Mouse (Mus musculus) intestine, embryonic 14.5 days (tissue): ENCODE data around the gene Zkscan17. TPM values are rescaled to one million over a fixed set of nuclear protein-coding genes. Genes with fewer than 3 reads are reported as not detected.
"Not testable (repeated sequence)": the region's sequence is repeated elsewhere in the genome, so short reads cannot be mapped to it uniquely, and the experiment has no call there.

Experiments used
- ATAC-seq: fragments of 200-750 bp; cut with Nextera tagmentation; replicated peaks from 2 replicates; pipeline ENCODE4 v1.8.0; 2017; ENCODE audit warnings: low read depth, moderate number of reproducible peaks, moderate TSS enrichment, moderate library complexity; ENCODE audit not compliant: low FRiP score, low TSS enrichment
- DNase-seq: peaks from one replicate; pipeline ENCODE4 v3.0.0-alpha.2; 2018; ENCODE audit warnings: low spot score
- H3K27ac ChIP-seq: fragments of 300-500 bp; sonication (generic); 2 replicates; pipeline ENCODE4 v1.5.1; 2014; ENCODE audit warnings: low read depth, mild to moderate bottlenecking, control low read depth
- H3K27me3 ChIP-seq: fragments of 300-500 bp; sonication (generic); replicated peaks from 2 replicates; pipeline ENCODE4 v1.6.1; 2014; ENCODE audit warnings: low read length, control low read depth; ENCODE audit not compliant: control insufficient read depth, insufficient read depth
- H3K36me3 ChIP-seq: fragments of 300-500 bp; sonication (generic); 2 replicates; pipeline ENCODE4 v1.6.1; 2014; ENCODE audit warnings: low read length, control low read depth; ENCODE audit not compliant: control insufficient read depth, insufficient read depth
- H3K4me1 ChIP-seq: fragments of 300-500 bp; sonication (generic); replicated peaks from 2 replicates; pipeline ENCODE4 v1.6.1; 2014; ENCODE audit warnings: low read length, control low read depth, mixed read lengths; ENCODE audit not compliant: control insufficient read depth, insufficient read depth
- H3K4me2 ChIP-seq: fragments of 300-500 bp; sonication (generic); 2 replicates; pipeline ENCODE4 v1.6.1; 2014; ENCODE audit warnings: low read length
- H3K4me3 ChIP-seq: fragments of 300-500 bp; sonication (generic); 2 replicates; pipeline ENCODE4 v1.5.1; 2014; ENCODE audit warnings: low read depth, low read length, control low read depth, mixed read lengths
- H3K9ac ChIP-seq: fragments of 300-500 bp; sonication (generic); 2 replicates; pipeline ENCODE4 v1.6.1; 2014; ENCODE audit warnings: mild to moderate bottlenecking, low read length
- H3K9me3 ChIP-seq: fragments of 300-500 bp; sonication (generic); 2 replicates; pipeline ENCODE4 v1.6.1; 2016; ENCODE audit warnings: low read length, control low read depth; ENCODE audit not compliant: control insufficient read depth
- WGBS: fragments of 180-500 bp; shearing (Covaris S2); extraction: QIAGEN DNeasy Blood & Tissue Kit; methylation state at CpG from one replicate; pipeline ENCODE4 v1.1.7; 2014; 5-methylcytosine and 5-hydroxymethylcytosine counted together
- polyA plus RNA-seq: library from polyadenylated mRNA; unstranded; fragments of >200 nt; fragmentation: Nextera tagmentation; extraction: Ambion mirVana; gene quantifications from 2 replicates; pipeline ENCODE4 v1.2.1, GENCODE M21; 2014

Zkscan17 gene
- polyA plus RNA-seq, result 21.0 and 21.9 TPM in 2 replicates

DNA sequence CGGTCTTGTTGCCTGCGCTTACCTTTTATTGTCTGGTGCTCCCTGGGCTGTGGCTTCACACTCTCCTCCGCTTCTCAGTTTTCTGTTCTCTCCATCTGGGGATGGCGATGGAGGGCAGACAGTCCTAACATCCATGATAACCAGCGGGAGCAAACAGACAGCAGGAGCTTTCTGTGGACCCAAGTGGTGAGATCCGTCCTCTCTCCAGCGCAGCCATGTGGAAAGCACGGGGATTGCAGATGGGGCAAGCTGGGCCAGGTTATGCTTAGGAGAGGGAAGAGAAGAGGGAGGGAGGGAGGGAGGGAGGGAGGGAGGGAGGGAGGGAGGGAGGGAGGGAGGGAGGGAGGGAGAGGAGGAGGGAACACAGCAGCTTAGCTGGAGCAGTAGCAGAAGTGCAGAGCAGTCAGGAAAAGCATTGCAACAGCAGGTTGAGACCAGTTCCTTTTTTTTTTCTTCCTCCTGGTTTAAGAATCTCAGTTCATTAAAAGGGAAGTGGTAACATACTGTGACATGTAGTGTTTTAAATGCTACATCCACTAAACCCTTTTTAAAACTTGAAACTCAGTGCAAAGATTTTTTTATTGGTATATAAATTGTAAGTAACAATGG lies at the start of gene Zkscan17:
Zkscan17 (minus strand) TSS at position 280 of the 609 bp plus-strand sequence.
- no peak within 1 kb of the TSS for H3K4me2 ChIP-seq
- H3K36me3 ChIP-seq, result no peaks in the 10 kb centered on the region
- H3K9me3 ChIP-seq, result no peaks in the 10 kb centered on the region
- no peak within 1 kb of the TSS for H3K27ac ChIP-seq
- H3K4me1 ChIP-seq, result no peaks in the 10 kb centered on the region
- no peak for ATAC-seq
- H3K4me3 ChIP-seq, result no peak within 1 kb of the TSS
- no peak for DNase-seq
- H3K9ac ChIP-seq, result no peak within 1 kb of the TSS
- 49% methylated on average over 8 of the region's 8 CpGs for WGBS
- H3K27me3 ChIP-seq, result no peaks in the 10 kb centered on the region

DNA sequence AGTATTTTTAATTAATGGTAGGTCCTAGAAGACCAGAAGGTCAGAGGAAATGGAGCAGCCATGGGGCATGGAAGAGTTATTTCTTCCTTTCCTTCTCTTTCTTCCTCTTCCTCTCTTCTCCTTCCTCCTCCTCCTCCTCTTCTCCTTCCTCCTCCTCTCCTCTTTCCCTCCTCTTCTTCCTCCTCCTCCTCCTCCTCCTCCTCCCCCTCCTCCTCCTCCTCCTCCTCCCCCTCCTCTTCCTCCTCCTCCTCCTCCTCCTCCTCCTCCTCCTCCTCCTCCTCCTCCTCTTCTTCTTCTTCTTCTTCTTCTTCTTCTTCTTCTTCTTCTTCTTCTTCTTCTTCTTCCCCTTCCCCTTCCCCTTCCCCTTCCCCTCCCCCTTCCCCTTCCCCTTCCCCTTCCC lies 49.6 kb upstream of the Zkscan17 start, which contains the start of gene Olfr222:
Olfr222 (minus strand) TSS at position 101 of the 400 bp plus-strand sequence.
- not testable (repeated sequence) for H3K4me3 ChIP-seq, H3K4me1 ChIP-seq, ATAC-seq, H3K27me3 ChIP-seq, H3K27ac ChIP-seq, H3K4me2 ChIP-seq, H3K9ac ChIP-seq, H3K36me3 ChIP-seq, H3K9me3 ChIP-seq, DNase-seq

DNA sequence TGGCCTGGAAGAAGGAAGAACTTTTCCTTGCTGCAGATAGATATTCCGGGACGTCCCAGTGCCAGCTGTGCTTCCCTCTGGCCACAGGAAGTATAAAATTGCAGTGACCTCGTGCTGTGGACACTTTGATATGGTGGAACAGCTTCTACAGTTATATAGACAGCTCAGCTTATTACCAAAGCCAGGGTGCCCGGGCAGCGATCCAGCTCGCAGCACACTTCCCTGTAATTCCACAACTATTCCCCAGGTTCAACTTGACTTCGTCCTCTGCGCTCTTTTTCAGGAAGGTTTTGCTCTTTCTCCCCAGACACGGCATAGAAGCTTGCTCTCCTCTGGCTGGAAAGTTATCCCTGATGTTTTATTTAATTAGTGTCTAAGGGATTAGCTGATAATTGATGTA lies 49.2 kb upstream of the Zkscan17 start:
- Histone ChIP-seq H3K9me3 (no peaks in the 10 kb centered on the region), H3K4me3 (no peak overlapping the region), H3K27me3 (0 out of 2 replicates have a peak, but pooled peaks cover 7% of the 10 kb centered on the region), H3K4me2 (no peak overlapping the region), H3K27ac (no peak overlapping the region), H3K36me3 (no peaks in the 10 kb centered on the region), H3K9ac (no peak overlapping the region), H3K4me1 (no peaks in the 10 kb centered on the region)
- WGBS, result 55% methylated on average over 9 of the region's 9 CpGs
- DNase-seq, result no peak
- no peak for ATAC-seq

DNA sequence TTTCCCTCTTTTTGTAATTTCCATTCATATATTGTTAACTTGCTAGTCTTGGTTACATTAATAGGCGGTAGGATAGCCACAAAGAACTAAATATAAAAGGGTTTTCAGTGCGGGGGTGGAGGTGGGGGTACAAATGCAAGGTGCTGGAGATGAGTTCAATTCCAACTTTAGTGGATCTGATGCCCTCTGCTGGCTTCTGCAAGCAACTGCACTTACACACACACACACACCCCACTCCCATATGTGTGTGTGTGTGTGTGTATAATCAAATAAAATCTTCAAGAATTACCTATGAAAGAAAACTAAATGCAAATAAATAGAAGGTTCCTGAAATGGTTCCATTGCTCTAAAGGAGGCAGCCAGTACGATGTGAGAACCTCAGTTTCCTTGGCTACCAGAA lies 42.8 kb upstream of the Zkscan17 start:
- Histone ChIP-seq H3K4me3 (no peak overlapping the region), H3K27ac (no peak overlapping the region), H3K4me2 (no peak overlapping the region), H3K9me3 (no peaks in the 10 kb centered on the region), H3K4me1 (no peaks in the 10 kb centered on the region), H3K36me3 (no peaks in the 10 kb centered on the region), H3K27me3 (0 out of 2 replicates have a peak, but pooled peaks cover 7% of the 10 kb centered on the region), H3K9ac (no peak overlapping the region)
- WGBS, result 65% methylated on average over 3 of the region's 3 CpGs
- ATAC-seq, result no peak
- no peak for DNase-seq

DNA sequence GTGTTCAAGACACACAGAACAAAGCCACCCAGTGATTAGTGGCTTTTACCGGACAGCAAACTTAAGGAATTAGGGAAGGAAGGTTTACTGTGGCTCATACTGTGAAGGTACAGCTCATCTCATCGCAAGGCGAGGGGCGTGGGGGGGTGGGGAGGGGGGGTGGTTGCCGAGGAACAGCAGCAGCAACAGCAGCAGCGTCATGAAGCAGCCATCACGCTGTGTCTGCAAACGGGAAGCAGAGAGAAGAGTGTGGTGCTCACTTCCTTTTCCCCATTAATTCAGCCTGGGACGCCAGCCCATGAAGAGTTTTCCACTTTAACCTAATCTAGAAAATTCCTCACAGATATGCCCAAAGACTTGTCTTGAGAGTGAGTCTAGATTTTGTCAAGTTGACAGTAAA lies 36.3 kb upstream of the Zkscan17 start:
- WGBS, result 69% methylated on average over 9 of the region's 9 CpGs
- H3K4me1 ChIP-seq, result no peaks in the 10 kb centered on the region
- no peaks in the 10 kb centered on the region for H3K36me3 ChIP-seq
- no peak for DNase-seq
- no peak for ATAC-seq
- H3K27me3 ChIP-seq, result no peaks in the 10 kb centered on the region
- no peaks in the 10 kb centered on the region for H3K9me3 ChIP-seq
- no peak overlapping the region for H3K9ac ChIP-seq
- no peak overlapping the region for H3K4me3 ChIP-seq
- no peak overlapping the region for H3K27ac ChIP-seq
- H3K4me2 ChIP-seq, result no peak overlapping the region

DNA sequence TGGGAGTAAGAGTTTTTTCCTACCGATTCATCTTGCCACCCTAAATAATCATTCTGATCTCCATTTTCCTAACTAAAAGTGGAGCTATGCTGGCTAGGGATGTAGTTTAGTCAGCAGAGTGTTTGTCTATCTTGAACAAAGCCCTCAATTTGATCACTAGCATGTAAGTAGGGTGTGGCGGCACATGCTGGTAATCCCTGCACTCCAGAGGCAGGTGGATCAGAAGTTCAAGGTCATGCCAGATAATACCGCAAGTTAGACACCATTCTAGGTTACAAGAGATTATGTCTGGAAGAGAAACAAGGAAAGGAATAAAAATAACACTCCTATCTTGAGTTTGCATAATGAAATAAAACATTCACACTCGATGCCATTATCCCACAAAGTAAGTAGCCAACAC lies 35.8 kb upstream of the Zkscan17 start:
- H3K36me3 ChIP-seq, result no peaks in the 10 kb centered on the region
- no peak for DNase-seq
- 90% methylated on average over 4 of the region's 4 CpGs for WGBS

DNA sequence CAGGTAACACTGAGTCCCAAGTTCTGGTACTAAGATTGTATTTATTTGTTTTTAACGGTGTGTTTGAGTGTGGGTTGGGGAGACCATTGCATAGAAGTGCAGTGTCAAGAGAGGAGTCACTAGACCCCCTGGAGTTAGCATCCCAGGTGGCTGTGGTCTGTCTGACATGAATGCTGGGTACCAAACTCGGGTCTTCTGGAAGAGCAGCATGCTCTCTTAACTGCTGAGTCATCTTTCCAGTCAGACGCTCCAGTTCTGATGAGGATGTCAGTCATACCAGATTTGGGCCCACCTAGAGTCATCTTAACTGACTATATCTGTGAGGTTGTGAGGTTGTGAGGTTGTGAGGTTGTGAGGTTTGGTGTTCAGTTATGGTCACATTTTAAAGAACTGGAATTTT lies 34.4 kb upstream of the Zkscan17 start:
- H3K4me3 ChIP-seq, result no peak overlapping the region
- H3K4me2 ChIP-seq, result no peak overlapping the region
- no peaks in the 10 kb centered on the region for H3K36me3 ChIP-seq
- H3K9me3 ChIP-seq, result no peaks in the 10 kb centered on the region
- H3K4me1 ChIP-seq, result no peaks in the 10 kb centered on the region; the same call in 1 of the 2 replicates
- ATAC-seq (no peak), DNase-seq (no peak)
- H3K27me3 ChIP-seq, result no peaks in the 10 kb centered on the region
- no peak overlapping the region for H3K27ac ChIP-seq
- no peak overlapping the region for H3K9ac ChIP-seq
- WGBS, result 69% methylated on average over 3 of the region's 3 CpGs

More for the DNA sequence above, 35.8 kb upstream of the Zkscan17 start:
- H3K27ac ChIP-seq, result no peak overlapping the region
- ATAC-seq, result no peak
- H3K4me1 ChIP-seq, result no peaks in the 10 kb centered on the region
- no peak overlapping the region for H3K4me3 ChIP-seq
- no peak overlapping the region for H3K4me2 ChIP-seq
- no peaks in the 10 kb centered on the region for H3K27me3 ChIP-seq
- no peak overlapping the region for H3K9ac ChIP-seq
- H3K9me3 ChIP-seq, result no peaks in the 10 kb centered on the region

DNA sequence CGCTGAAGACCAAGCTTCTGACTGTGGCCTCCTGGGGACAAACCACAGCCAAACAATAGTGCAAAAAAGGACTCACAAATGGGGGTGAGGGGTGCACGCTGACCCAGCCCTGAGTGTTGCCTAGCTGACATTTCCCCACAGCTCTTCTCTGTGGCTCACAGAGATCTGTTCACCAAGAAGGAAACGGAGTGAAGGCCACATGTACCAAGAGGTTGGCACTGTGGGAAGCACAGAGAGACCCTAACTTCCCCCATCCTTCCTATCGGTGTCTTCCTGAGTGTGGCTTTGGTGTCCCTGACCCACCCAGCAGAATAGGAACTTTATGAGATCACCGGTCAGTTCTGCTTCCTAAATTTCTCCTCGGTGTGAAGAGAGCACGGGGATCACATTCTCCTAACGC lies 28.0 kb upstream of the Zkscan17 start:
- Histone ChIP-seq H3K27me3 (no peaks in the 10 kb centered on the region), H3K4me3 (no peak overlapping the region), H3K36me3 (no peaks in the 10 kb centered on the region), H3K9me3 (no peaks in the 10 kb centered on the region), H3K4me1 (peaks cover 4% of the 10 kb centered on the region; the same call in 1 of the 2 replicates), H3K4me2 (no peak overlapping the region), H3K9ac (no peak overlapping the region), H3K27ac (no peak overlapping the region)
- ATAC-seq, result no peak
- DNase-seq, result no peak
- WGBS, result 86% methylated on average over 8 of the region's 8 CpGs

DNA sequence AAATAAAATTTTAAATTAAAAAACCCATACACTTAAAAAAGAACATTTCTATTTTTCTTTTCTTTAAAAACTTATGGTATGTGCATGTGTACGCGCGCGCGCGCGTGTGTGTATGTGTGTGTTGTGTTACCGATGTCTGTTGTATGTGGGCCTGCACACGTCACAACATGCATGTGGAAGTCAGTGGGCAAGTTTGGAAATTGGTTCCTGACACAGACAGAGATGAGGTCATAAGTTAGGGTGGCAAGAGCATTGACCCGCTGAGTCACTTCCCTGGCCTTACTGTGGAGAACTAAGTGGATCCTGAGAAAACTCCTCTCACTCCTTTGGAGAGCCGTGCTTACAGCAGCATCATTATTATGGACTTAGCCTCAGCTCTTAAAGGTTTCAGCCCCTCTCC lies 27.6 kb upstream of the Zkscan17 start:
- no peak for ATAC-seq
- 93% methylated on average over 11 of the region's 11 CpGs for WGBS

More for the DNA sequence above, 27.6 kb upstream of the Zkscan17 start:
- Histone ChIP-seq H3K4me1 (peaks cover 4% of the 10 kb centered on the region; the same call in 1 of the 2 replicates), H3K9me3 (no peaks in the 10 kb centered on the region), H3K4me3 (no peak overlapping the region), H3K36me3 (no peaks in the 10 kb centered on the region), H3K4me2 (no peak overlapping the region), H3K27me3 (no peaks in the 10 kb centered on the region), H3K27ac (no peak overlapping the region), H3K9ac (no peak overlapping the region)
- no peak for DNase-seq
